Mouse (Mus musculus): ENCODE measurements around the gene Gchfr. TPM values are rescaled to one million over a fixed set of nuclear protein-coding genes. Genes with fewer than 3 reads are reported as not detected.

Gene Gchfr
- polyA plus RNA-seq (2015; fragmentation: Nextera tagmentation; extraction: Ambion mirVana): 3.2 and 4.7 TPM in 2 replicates

- peak within 1 kb of the TSS; percentile 56 for H3K4me3 ChIP-seq
- peak; percentile 38; the same call in 1 of the 2 replicates for ATAC-seq (ENCODE audit: insufficient number of reproducible peaks, insufficient read depth, low FRiP score, low TSS enrichment, low read depth)
- H3K9me3 ChIP-seq: no peaks in the 10 kb centered on the region
- H3K9ac ChIP-seq: peak within 1 kb of the TSS; percentile 67
- peaks cover 16% of the 10 kb centered on the region for H3K4me1 ChIP-seq
- no peak within 1 kb of the TSS for H3K27ac ChIP-seq
- under 1% methylated on average over 60 of the region's 60 CpGs for WGBS
- peaks cover 3% of the 10 kb centered on the region for H3K36me3 ChIP-seq
- peak within 1 kb of the TSS; percentile 99 for H3K4me2 ChIP-seq
- peaks cover 41% of the 10 kb centered on the region for H3K27me3 ChIP-seq
Measured at GRCm38 (mm10) chr2:119166901-119167865, at the start of gene Gchfr. Gchfr (plus strand) TSS chr2:119167773.

DNA sequence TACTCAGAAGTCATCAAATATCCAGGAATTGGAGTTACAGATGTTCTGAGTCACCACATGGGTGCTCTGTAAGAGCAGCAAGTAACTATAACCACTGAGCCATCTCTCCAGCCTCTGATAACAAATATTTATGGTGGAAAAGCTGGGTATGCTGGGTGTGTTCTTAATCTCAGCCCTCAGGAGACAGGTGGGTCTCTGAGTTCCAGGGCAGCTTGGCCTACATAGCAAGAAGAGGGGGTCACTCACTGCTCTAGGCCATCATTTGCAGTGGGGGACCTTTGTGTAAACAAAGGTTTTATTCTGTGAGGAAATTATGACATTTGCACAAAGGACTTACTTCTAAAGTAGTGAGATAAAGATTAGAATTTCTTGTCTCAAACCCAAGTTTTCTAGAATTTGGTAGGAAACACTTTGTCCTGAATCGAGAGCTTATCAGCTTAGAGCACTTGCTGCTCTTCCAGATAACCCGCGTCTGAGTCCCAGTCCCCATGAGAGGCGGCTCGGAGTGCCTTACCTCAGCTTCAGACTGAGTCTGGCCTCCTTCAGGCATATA lies 31.2 kb upstream of the Gchfr start:
- Histone ChIP-seq H3K4me2 (no peak overlapping the region), H3K4me1 (no peaks in the 10 kb centered on the region), H3K4me3 (no peak overlapping the region), H3K27me3 (no peaks in the 10 kb centered on the region), H3K27ac (no peak overlapping the region), H3K9ac (no peak overlapping the region), H3K36me3 (peaks cover 84% of the 10 kb centered on the region), H3K9me3 (no peaks in the 10 kb centered on the region)
- no peak for ATAC-seq (ENCODE audit: insufficient number of reproducible peaks, insufficient read depth, low FRiP score, low TSS enrichment, low read depth)
- WGBS: 86% methylated on average over 5 of the region's 5 CpGs

DNA sequence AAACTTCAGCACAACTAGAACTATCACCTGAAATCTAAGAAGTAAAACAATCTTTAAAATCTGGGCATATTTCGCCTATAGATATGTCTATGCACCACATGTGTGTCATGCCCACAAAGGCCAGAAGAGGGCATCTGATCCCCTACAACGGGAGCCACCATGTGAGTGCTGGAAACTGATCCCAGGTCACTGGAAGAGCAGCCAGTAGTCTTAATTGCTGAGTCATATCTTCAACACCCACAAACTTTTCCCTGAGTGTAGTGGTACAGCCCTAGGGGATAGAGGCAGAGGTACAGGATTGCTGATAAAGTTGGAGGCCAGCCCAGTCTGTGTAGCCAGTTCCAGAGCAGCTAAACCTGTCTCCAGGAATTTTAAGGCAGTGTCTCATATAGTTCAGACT lies 22.4 kb upstream of the Gchfr start:
- no peak overlapping the region for H3K9ac ChIP-seq
- H3K4me2 ChIP-seq: no peak overlapping the region
- no peak overlapping the region for H3K4me3 ChIP-seq
- peaks cover 89% of the 10 kb centered on the region for H3K36me3 ChIP-seq
- 83% methylated on average over 2 of the region's 2 CpGs for WGBS
- H3K4me1 ChIP-seq: no peaks in the 10 kb centered on the region
- ATAC-seq (ENCODE audit: insufficient number of reproducible peaks, insufficient read depth, low FRiP score, low TSS enrichment, low read depth): no peak
- H3K27me3 ChIP-seq: no peaks in the 10 kb centered on the region
- no peaks in the 10 kb centered on the region for H3K9me3 ChIP-seq
- no peak overlapping the region for H3K27ac ChIP-seq

GRCm38 (mm10) chr2:119146435-119146834 lies 21.1 kb upstream of the Gchfr start:
- 87% methylated on average over 6 of the region's 6 CpGs for WGBS
- Histone ChIP-seq H3K9me3 (no peaks in the 10 kb centered on the region), H3K4me3 (no peak overlapping the region), H3K9ac (no peak overlapping the region), H3K27ac (no peak overlapping the region), H3K4me1 (no peaks in the 10 kb centered on the region), H3K36me3 (peaks cover 91% of the 10 kb centered on the region), H3K4me2 (no peak overlapping the region), H3K27me3 (no peaks in the 10 kb centered on the region)
- ATAC-seq (ENCODE audit: insufficient number of reproducible peaks, insufficient read depth, low FRiP score, low TSS enrichment, low read depth): no peak

GRCm38 (mm10) chr2:119147160-119147678 lies 20.4 kb upstream of the Gchfr start:
- Histone ChIP-seq H3K4me2 (no peak overlapping the region), H3K36me3 (peaks cover 91% of the 10 kb centered on the region), H3K4me3 (no peak overlapping the region), H3K9ac (no peak overlapping the region), H3K27ac (no peak overlapping the region), H3K4me1 (no peaks in the 10 kb centered on the region), H3K9me3 (no peaks in the 10 kb centered on the region), H3K27me3 (no peaks in the 10 kb centered on the region)
- no peak for ATAC-seq (ENCODE audit: insufficient number of reproducible peaks, insufficient read depth, low FRiP score, low TSS enrichment, low read depth)
- 86% methylated on average over 22 of the region's 22 CpGs for WGBS

GRCm38 (mm10) chr2:119147775-119148174 lies 19.8 kb upstream of the Gchfr start:
- no peaks in the 10 kb centered on the region for H3K9me3 ChIP-seq
- no peak overlapping the region for H3K9ac ChIP-seq
- H3K4me2 ChIP-seq: no peak overlapping the region
- WGBS: 90% methylated on average over 8 of the region's 8 CpGs
- no peaks in the 10 kb centered on the region for H3K27me3 ChIP-seq
- H3K36me3 ChIP-seq: peaks cover 91% of the 10 kb centered on the region
- no peak overlapping the region for H3K27ac ChIP-seq
- H3K4me3 ChIP-seq: no peak overlapping the region
- H3K4me1 ChIP-seq: no peaks in the 10 kb centered on the region
- ATAC-seq (ENCODE audit: insufficient number of reproducible peaks, insufficient read depth, low FRiP score, low TSS enrichment, low read depth): no peak

DNA sequence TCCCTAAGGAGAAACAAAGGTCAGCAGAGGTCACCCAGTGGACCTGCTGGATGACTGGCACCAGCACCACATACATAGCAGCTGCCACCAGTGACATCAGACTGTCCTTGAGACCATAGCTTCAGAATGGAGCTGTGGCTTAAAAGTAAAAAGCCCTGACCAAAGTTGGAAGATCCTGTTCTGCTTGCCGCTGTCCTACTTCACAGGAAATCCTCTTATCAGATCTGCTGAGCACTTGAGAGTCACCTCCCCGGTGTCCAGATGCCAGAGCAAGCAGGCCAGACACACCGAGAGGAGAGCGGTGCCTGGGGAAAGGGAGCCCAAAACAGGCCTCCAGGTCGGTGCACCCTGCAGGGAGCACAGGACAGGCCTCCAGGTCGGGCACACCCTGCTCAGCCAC lies 15.3 kb upstream of the Gchfr start:
- Histone ChIP-seq H3K4me2 (no peak overlapping the region), H3K27ac (no peak overlapping the region), H3K4me1 (peaks cover 13% of the 10 kb centered on the region), H3K36me3 (peaks cover 72% of the 10 kb centered on the region), H3K9ac (no peak overlapping the region), H3K9me3 (no peaks in the 10 kb centered on the region), H3K4me3 (no peak overlapping the region), H3K27me3 (no peaks in the 10 kb centered on the region)
- ATAC-seq (ENCODE audit: insufficient number of reproducible peaks, insufficient read depth, low FRiP score, low TSS enrichment, low read depth): no peak
- WGBS: 84% methylated on average over 6 of the region's 6 CpGs

GRCm38 (mm10) chr2:119154683-119155082 lies 12.9 kb upstream of the Gchfr start:
- H3K4me2 ChIP-seq: no peak overlapping the region
- WGBS: 67% methylated on average over 2 of the region's 2 CpGs
- no peak overlapping the region for H3K4me3 ChIP-seq
- no peaks in the 10 kb centered on the region for H3K27me3 ChIP-seq
- peaks cover 47% of the 10 kb centered on the region for H3K36me3 ChIP-seq
- no peak overlapping the region for H3K27ac ChIP-seq
- H3K9me3 ChIP-seq: no peaks in the 10 kb centered on the region
- H3K9ac ChIP-seq: no peak overlapping the region
- ATAC-seq (ENCODE audit: insufficient number of reproducible peaks, insufficient read depth, low FRiP score, low TSS enrichment, low read depth): no peak
- peaks cover 16% of the 10 kb centered on the region for H3K4me1 ChIP-seq

GRCm38 (mm10) chr2:119155388-119155787 lies 12.2 kb upstream of the Gchfr start:
- 87% methylated on average over 9 of the region's 9 CpGs for WGBS
- peak overlapping the region; percentile 93 for H3K9ac ChIP-seq
- H3K4me2 ChIP-seq: peak overlapping the region; percentile 95
- peaks cover 16% of the 10 kb centered on the region for H3K4me1 ChIP-seq
- H3K4me3 ChIP-seq: peak overlapping the region; percentile 100; the same call in 1 of the 2 replicates
- H3K27ac ChIP-seq: no peak overlapping the region
- peaks cover 40% of the 10 kb centered on the region for H3K36me3 ChIP-seq
- H3K27me3 ChIP-seq: no peaks in the 10 kb centered on the region
- H3K9me3 ChIP-seq: no peaks in the 10 kb centered on the region
- no peak for ATAC-seq (ENCODE audit: insufficient number of reproducible peaks, insufficient read depth, low FRiP score, low TSS enrichment, low read depth)

- Histone ChIP-seq H3K27ac (0 out of 2 replicates have a peak overlapping the region, but pooled peaks have one; percentile 16), H3K27me3 (no peaks in the 10 kb centered on the region), H3K4me2 (peak overlapping the region; percentile 95), H3K9me3 (no peaks in the 10 kb centered on the region), H3K36me3 (peaks cover 32% of the 10 kb centered on the region), H3K4me1 (peaks cover 16% of the 10 kb centered on the region), H3K4me3 (peak overlapping the region; percentile 100), H3K9ac (peak overlapping the region; percentile 93)
- WGBS: 8% methylated on average over 34 of the region's 34 CpGs
- 0 out of 2 replicates have a peak, but pooled peaks have one; percentile 46 for ATAC-seq (ENCODE audit: insufficient number of reproducible peaks, insufficient read depth, low FRiP score, low TSS enrichment, low read depth)
Measured at GRCm38 (mm10) chr2:119156081-119156680, 11.4 kb upstream of the Gchfr start.

Data from embryonic facial prominence, embryonic 13.5 days (tissue).